Mouse (Mus musculus): ENCODE data around the gene Atxn1.

DNA sequence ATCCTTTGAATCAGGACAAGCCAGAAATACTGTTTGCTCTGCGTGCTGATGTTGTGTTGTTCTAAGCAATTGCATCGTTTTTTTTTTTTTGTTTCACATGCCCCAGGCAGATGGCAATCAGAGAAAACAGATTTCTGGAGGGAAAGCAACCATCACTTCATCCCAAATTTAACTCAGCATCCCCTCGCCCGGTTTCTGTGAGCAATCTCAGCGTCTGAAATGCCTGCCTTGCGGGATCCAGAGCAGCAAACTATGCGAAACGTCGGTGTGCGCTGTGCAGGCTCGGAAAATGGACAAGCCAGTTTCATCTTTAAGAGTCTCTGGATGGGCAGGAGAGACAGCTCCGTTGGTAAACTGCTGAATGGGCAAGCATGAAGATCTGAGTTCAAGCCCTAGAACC is 45.3 kb upstream of the Atxn1 start:
- TF ChIP-seq GATA1 (IDR thresholded peaks at IDR 0.05; ENCODE audit: borderline replicate concordance, low read length) (no peak), FLI1 (IDR thresholded peaks at IDR 0.05; ENCODE audit: low read length) (no peak)
